Mouse (Mus musculus) T-cell, adult 2 months (primary cell): ENCODE data around the gene Iqschfp.

Experiments
- DNase-seq: peaks from one replicate; pipeline ENCODE4 v3.0.0; 2022; ENCODE audit warnings: low spot score

The Iqschfp gene

GRCm38 (mm10) chr3:68203934-68204467 lies 312.0 kb downstream of the Iqschfp start:
- DNase-seq, result no peak

GRCm38 (mm10) chr3:68210422-68210821 lies 318.4 kb downstream of the Iqschfp start:
- no peak for DNase-seq

GRCm38 (mm10) chr3:68221452-68221851 lies 329.4 kb downstream of the Iqschfp start:
- no peak for DNase-seq

- DNase-seq, result no peak
These were observed 347.9 kb downstream of the Iqschfp start for GRCm38 (mm10) chr3:68239887-68240286.

- no peak for DNase-seq
These were observed 351.2 kb downstream of the Iqschfp start for GRCm38 (mm10) chr3:68243239-68243638.

DNA sequence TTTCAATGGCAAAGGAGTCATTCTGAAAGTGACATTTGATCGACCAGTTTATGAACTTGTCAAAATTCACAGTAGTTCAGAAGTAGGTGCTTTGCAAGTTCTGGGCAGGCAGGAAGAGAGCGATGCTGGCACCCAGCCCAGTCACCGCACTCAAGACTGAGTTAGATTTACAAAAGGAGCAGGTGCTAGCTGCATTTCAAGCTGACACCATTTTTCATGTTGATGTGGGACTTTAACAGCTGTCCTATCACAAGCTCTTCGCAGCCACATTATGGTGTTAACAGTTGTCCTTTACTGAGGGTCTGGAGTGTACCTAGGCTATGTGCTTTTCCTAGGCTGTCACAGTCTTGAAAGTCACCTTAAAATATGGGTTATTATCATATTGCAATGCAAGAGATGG lies 354.1 kb downstream of the Iqschfp start:
- DNase-seq, result no peak

GRCm38 (mm10) chr3:68250589-68250988 lies 358.6 kb downstream of the Iqschfp start:
- DNase-seq, result no peak

DNA sequence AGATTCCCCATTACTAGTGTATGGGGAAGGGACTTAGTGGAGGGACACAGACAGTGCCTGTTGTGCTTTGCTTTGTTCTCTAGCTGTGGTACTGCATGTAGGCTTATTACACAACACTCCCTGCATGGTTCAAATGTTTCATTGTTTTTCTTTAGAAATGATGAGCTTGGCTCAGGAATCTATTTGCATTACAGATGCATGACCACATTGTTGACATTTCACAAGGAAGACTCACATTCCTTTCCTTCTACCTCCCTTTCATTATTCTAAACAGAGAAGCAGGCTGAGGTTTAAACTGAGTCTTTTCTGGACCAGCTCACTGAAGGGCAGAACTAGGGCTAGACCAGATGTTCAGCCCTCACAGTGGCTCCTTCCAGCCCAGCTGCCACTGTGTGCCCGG lies 360.3 kb downstream of the Iqschfp start:
- no peak for DNase-seq

DNA sequence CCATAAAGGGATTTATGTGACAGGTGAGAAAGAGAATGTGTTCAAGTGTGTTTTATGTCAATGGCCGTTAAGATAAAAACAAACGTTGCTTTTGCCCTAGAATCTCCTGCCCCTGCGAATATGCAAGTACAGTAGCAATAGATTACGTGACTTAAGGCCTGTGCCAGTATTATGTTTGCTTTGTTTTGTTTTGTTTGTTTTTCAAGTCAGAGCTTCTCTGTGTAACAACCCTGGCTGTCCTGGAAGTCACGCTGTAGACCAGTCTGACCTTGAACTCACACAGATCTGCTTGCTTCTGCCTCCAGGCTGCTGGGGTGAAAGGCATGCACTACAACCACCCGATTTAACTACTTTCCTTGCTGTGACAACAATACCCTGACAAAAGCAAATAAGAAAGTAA lies 370.3 kb downstream of the Iqschfp start:
- DNase-seq, result no peak

DNA sequence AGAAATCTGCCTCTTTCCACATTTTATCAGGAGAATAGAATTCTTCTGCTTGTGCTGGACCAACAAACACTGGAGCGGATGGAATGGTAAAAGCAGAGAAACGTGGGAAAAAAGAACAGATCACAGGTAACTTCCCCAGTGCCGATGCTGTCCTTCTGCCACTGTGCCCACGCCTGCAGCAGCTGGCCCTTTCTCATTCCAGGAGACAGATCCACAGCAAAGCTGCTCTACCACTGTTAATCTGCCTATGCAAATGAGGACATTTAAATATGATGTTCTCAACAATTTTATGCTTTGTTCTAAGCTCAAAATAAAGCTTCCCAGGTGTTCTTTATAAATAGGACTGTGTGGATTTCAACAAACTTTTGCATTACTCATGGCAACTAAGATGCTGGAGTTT lies 375.9 kb downstream of the Iqschfp start:
- DNase-seq, result no peak

DNA sequence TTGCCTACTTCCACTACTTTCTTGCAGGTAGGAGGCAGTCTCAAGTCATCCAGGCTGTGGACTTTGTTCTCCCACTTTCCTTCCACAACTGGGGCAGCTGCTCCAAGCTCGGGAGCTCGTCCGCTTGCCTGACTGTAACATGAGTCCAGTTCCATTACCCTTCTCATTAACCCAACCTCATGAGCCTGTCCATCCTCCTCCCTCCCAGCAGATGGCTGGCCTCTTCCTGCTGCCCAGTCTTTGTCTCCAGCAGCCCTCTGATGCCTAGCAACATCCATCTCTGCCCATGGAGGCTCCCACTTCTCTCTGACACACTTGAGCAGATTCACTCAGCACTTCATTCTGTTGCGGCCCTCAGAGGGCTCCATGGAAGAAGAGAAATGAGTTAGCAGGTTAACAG lies 377.2 kb downstream of the Iqschfp start:
- DNase-seq, result no peak

- no peak for DNase-seq
These were observed 378.2 kb downstream of the Iqschfp start for GRCm38 (mm10) chr3:68270246-68270645.

GRCm38 (mm10) chr3:68271457-68271856 lies 379.4 kb downstream of the Iqschfp start:
- no peak for DNase-seq

GRCm38 (mm10) chr3:68271881-68272280 lies 379.8 kb downstream of the Iqschfp start:
- DNase-seq, result no peak

GRCm38 (mm10) chr3:68282844-68283594 lies 391.0 kb downstream of the Iqschfp start:
- DNase-seq, result no peak

DNA sequence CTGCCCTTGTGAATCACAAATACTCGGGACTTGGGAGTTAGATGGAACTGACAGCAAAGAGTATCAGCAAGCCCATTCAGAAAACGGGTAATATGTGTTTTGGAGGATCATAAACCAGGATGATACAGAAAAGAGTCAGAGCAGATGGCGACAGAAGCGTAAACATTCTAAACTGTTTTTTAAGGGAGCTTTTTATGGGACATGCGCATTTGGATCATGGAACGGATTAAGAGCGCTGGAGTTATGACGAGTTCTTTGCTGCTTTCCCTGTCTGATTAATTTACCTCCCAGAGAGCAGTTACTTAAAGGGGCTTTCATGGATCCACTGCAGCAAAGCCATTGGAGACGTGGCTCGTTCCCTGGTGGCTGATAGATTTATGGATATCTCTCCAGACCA lies 391.6 kb downstream of the Iqschfp start:
- DNase-seq, result no peak

- no peak for DNase-seq
These were observed 392.5 kb downstream of the Iqschfp start for GRCm38 (mm10) chr3:68284500-68284899.

DNA sequence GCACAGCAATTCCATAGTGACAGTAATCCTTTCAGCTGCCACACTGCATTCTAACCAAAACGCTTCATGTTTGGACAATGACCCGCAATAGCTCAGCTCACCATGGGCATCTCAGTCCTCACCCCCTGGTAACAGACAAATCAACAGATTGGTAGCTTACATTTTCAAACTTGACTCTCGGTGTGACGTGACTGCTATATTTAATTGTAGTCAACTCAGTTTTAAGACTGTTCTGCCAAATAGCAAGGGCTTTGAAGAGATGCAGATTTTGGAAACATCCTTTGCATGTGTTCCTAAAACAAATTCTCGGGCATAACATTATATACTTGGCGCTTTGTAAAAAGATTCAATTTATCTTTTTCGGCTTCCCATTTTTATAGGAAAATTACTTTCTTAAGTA lies 404.7 kb downstream of the Iqschfp start:
- no peak for DNase-seq

DNA sequence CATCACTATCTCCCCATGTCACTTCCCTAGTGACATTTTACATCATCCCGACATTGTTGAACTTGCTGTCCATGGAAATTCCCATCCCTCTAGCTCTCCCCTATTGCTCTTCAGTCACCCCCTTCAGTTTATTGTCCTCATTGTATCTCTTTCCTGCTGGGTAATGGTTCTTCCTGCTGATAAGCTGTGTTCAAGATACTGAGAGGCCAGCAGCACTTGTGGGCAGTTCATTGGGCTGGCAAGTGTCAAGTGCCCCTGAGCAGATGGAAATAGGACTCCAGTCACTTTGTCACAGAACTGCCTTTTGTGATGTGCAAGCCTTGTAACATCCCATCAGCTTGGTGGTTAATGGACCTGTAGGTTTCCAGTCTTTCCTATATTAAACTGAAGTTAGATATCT lies 413.6 kb downstream of the Iqschfp start:
- no peak for DNase-seq

DNA sequence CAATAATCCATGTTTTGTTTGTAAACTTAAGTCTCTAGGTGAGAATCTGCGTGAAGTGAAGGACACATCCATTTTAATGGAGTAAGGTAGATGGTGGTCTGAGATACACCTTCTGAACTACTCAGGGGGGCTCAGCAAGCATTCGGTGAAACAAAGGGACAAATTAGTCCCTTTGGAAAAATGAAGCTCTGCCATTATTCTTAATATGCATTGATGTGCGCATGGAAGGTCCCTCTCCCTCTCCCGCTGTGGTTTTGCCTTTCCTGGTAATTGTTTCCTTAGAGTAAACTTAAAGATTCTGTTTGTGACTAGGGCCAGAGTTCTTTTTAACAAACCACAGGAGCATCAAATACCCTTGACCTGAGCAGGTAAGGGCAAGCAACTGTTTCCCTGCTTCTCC lies 414.7 kb downstream of the Iqschfp start:
- no peak for DNase-seq

DNA sequence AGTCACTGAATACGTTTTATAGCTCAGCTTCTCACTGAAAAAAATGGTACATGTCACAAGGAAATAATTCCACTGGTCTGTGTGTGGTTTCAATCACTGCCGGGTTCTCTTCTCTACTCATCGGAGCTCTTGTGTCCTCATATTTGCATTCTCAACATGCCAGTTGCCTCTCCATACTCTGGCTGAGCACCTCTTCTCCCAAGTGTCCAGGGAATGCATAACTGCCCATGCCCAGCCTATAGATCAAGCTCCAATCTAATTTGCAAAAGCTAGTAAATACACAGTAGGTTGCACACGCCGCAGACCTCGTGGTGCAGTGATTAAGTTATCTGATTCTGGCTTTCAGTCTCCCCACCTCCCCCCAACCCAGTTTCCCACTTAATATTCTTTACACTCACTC lies 433.5 kb downstream of the Iqschfp start:
- no peak for DNase-seq

DNA sequence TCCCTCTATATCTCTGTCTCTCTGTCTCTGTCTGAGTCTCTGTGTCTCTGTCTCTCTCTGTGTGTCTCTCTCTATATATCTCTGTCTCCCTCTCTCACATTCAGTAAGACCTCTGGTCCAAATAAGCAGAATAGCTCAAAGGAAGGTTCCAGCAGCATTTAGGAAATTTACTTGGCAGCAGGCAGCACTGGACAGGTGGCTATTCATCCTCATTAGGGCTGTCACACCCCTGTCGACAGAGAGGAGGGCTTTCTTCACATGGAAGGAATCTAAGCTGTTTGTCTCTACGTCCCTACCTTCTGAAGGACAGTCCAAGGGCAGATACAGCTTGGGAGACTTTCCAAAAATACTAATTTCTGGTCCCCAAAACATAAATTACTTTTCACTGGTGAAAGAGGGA lies 440.5 kb downstream of the Iqschfp start:
- DNase-seq, result no peak

DNA sequence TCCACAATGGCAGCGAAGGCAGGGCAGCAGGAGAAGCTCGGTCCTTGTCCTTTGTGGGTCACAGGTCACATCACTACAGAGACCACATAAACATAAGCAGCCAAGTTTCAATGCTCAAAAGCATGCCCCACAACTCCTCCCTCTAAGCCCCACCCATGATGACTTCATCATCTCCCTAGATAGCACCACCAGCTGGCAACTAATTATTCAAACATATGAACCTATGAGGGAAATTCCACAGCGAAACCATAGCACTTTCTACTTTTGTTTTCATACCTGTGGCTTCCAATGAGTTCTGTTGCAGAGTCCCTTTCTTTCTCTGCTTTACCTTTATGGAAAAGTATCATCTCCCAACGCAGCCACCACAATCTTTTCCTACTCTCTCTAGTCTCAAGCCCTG lies 443.5 kb downstream of the Iqschfp start:
- no peak for DNase-seq

DNA sequence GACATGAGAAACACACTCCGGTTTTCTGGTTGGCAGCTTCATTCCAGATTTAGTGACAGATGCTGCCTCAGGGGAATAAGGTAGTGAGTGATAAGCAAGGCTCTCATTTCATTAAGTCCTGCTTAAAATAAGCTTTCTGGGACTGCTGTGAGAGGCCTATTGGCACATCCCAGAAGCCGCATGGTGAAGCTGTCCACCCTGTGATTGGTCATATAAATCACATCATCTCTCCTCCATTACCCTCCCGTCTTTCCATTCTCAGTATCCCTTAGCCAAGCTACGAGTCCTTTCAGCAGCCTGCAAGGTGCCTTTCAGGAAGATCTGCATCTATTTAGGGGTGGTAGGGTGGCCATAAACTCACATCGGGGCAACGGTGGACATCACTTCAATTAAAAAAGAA lies 458.6 kb downstream of the Iqschfp start:
- DNase-seq, result no peak
